Mouse (Mus musculus): ENCODE results near the gene Them7. TPM values are rescaled to one million over a fixed set of nuclear protein-coding genes. Genes with fewer than 3 reads are reported as not detected.

Them7 gene
- 0.17 and 0.18 TPM in 2 replicates for polyA plus RNA-seq (2015; fragmentation: Nextera tagmentation; extraction: Ambion mirVana)

GRCm38 (mm10) chr2:105224134-105224986, at the start of gene Them7:
Them7 (plus strand) TSS chr2:105224320.

GRCm38 (mm10) chr2:105399085-105399891, 175.2 kb downstream of the Them7 start, which contains the start of gene Rcn1:
Rcn1 (minus strand) TSS chr2:105399319.

Other genes starting within 250 kb of the Them7 start
- 242 and 243 TPM in 2 replicates for gene Eif3m, start 207.2 kb upstream of the Them7 start, polyA plus RNA-seq (2015; fragmentation: Nextera tagmentation; extraction: Ambion mirVana)
- not detected in 2 replicates for gene Gm11060, start 132.3 kb upstream of the Them7 start, polyA plus RNA-seq (2015; fragmentation: Nextera tagmentation; extraction: Ambion mirVana)
- 9.6 and 12.0 TPM in 2 replicates for gene Wt1, start 97.8 kb upstream of the Them7 start, polyA plus RNA-seq (2015; fragmentation: Nextera tagmentation; extraction: Ambion mirVana)
- gene Rcn1, start 175.0 kb downstream of the Them7 start, polyA plus RNA-seq (2015; fragmentation: Nextera tagmentation; extraction: Ambion mirVana): 118 and 142 TPM in 2 replicates